Mouse (Mus musculus): ENCODE results near the gene Anxa3. TPM values are rescaled to one million over a fixed set of nuclear protein-coding genes. Genes with fewer than 3 reads are reported as not detected.

The Anxa3 gene
- polyA plus RNA-seq (2015; fragmentation: Nextera tagmentation; extraction: Ambion mirVana) = 86.7 and 103 TPM in 2 replicates

DNA sequence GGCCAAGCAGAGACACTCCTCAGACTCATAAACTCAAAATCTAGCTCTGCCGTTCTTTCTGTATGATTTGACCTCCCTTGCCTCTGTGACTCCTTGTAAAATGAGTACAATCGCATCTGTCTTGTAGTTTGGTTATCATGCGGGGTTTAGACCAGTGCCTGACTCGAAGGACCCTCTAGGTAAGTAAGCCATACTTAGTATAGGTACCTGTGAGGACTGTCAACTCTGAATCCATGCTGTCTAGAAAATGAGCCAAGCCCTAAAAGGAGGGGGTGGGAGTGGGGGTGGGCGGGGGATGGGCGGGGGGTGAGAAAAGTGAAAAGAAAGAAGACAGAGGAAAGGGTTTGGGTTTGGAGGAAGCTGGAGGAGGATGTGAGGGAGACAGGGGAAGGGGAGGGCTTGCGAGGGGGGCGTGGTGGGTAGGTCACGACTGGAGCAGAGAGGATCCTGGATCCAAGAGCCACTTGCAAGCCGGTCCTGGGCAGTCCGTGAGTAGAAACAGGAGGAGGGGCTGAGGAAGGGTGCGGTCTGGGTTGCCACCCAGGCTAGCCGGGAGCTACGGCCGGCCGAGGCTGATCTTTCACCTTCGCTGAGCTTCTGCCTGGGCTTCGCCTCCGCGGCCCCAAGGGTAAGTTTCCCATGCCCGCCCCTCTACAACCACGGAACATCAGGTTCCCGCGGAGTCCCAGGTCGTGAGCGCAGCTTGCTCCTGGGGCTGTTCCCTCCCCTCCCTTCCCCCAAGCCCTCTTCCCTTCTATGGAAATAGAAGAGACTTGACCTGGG, at the start of gene Anxa3:
Gene Anxa3, plus strand, starts transcription at position 404 of the 783 bp plus-strand sequence.
- no peak for TF ChIP-seq CTCF (IDR thresholded peaks at IDR 0.05; ENCODE audit: low read depth)
- 6% methylated on average over 26 of the region's 26 CpGs for WGBS
- Histone ChIP-seq H3K9ac (ENCODE audit: low read depth, low read length) (peak within 1 kb of the TSS; percentile 65), H3K4me2 (ENCODE audit: low read length) (peak within 1 kb of the TSS; percentile 80), H3K4me1 (replicated peaks; ENCODE audit: insufficient read depth, low read length) (peaks cover 14% of the 10 kb centered on the region; the same call in 1 of the 2 replicates), H3K4me3 (replicated peaks; ENCODE audit: low read depth, low read length) (peak within 1 kb of the TSS; percentile 59), H3K9me3 (replicated peaks; ENCODE audit: low read length) (no peaks in the 10 kb centered on the region), H3K27ac (peak within 1 kb of the TSS; percentile 69), H3K36me3 (ENCODE audit: insufficient read depth, low read length) (no peaks in the 10 kb centered on the region), H3K27me3 (ENCODE audit: insufficient read depth, low read length) (no peaks in the 10 kb centered on the region)
- ATAC-seq (replicated peaks; ENCODE audit: low FRiP score, low read depth) = peak; percentile 94
- DNase-seq (ENCODE audit: low spot score) = peak; percentile 83

DNA sequence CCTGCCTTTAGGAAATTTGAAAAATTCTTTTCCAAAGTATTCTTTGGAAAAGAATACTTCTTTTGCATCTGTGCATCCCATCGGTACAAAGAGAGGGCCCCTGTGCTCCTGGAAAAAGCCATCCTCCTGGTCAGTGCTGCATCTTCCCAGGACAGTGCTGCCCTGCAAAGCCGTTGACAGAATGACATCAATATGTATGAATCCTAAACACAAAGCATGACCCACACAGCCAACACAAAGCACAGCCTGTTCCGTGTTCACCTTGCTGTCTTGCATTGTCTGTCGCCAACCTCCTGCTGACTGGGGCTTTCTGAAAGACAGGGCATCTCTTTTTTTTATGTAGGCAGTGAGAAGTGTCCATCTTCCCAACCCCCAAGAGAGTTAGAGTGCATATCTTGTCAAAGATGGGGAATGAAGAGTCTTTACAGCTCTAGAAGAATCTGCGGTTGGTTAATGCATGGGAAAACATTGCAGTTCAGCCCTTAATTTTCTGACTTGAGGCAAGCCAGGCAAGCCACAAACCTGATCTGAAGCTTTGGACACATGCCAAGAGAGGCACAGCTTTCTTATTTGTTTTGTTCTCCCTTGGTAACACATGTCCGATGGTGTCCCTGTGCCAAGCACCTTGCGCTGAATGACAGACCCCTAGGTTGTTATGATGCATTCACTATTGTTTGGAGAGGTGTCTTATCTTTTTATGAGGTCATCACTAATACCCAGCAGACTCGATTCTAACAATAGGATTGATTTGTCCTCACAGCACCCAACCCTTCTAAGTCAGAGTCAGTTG, 45.7 kb upstream of the Anxa3 start:
- H3K4me3 ChIP-seq (replicated peaks; ENCODE audit: low read depth, low read length) = no peak overlapping the region
- no peak overlapping the region for H3K9ac ChIP-seq (ENCODE audit: low read depth, low read length)
- no peaks in the 10 kb centered on the region for H3K9me3 ChIP-seq (replicated peaks; ENCODE audit: low read length)
- H3K36me3 ChIP-seq (ENCODE audit: insufficient read depth, low read length) = peaks cover 5% of the 10 kb centered on the region; the same call in 1 of the 2 replicates
- no peak for TF ChIP-seq CTCF (IDR thresholded peaks at IDR 0.05; ENCODE audit: low read depth)
- H3K27me3 ChIP-seq (ENCODE audit: insufficient read depth, low read length) = no peaks in the 10 kb centered on the region
- H3K4me1 ChIP-seq (replicated peaks; ENCODE audit: insufficient read depth, low read length) = no peaks in the 10 kb centered on the region
- H3K27ac ChIP-seq = no peak overlapping the region
- no peak overlapping the region for H3K4me2 ChIP-seq (ENCODE audit: low read length)
- no peak for DNase-seq (ENCODE audit: low spot score)
- ATAC-seq (replicated peaks; ENCODE audit: low FRiP score, low read depth) = no peak
- 83% methylated on average over 8 of the region's 8 CpGs for WGBS

- Histone ChIP-seq H3K9me3 (replicated peaks; ENCODE audit: low read length) (no peaks in the 10 kb centered on the region), H3K4me3 (replicated peaks; ENCODE audit: low read depth, low read length) (no peak overlapping the region), H3K4me2 (ENCODE audit: low read length) (no peak overlapping the region), H3K36me3 (ENCODE audit: insufficient read depth, low read length) (no peaks in the 10 kb centered on the region), H3K9ac (ENCODE audit: low read depth, low read length) (no peak overlapping the region), H3K4me1 (replicated peaks; ENCODE audit: insufficient read depth, low read length) (no peaks in the 10 kb centered on the region), H3K27ac (no peak overlapping the region), H3K27me3 (ENCODE audit: insufficient read depth, low read length) (no peaks in the 10 kb centered on the region)
- WGBS = 36% methylated on average over 7 of the region's 7 CpGs
- DNase-seq (ENCODE audit: low spot score) = peak; percentile 80
- ATAC-seq (replicated peaks; ENCODE audit: low FRiP score, low read depth) = peak; percentile 61
- TF ChIP-seq CTCF (IDR thresholded peaks at IDR 0.05; ENCODE audit: low read depth) = no peak
Measured at GRCm38 (mm10) chr5:96757615-96758014, 35.5 kb upstream of the Anxa3 start.

DNA sequence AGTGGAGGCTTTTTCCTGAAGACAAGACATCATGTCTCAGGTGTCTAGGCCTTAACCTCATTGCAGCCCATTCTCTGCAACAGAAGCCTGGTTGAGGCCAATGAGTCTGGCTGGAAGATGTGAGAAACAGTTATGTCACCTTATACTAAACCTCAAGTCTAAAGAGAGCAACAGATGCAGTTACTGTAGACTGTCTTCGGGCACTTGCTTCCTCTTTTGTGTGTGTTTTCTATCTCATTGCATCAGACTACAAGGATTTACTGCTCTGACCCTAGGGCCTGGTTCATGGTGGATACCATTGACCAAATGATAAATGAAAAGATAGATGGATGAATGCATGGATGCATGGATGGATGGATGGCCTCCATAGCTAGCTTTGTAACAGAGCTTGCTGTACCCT, 31.1 kb upstream of the Anxa3 start:
- Histone ChIP-seq H3K36me3 (ENCODE audit: insufficient read depth, low read length) (peaks cover 8% of the 10 kb centered on the region; the same call in 1 of the 2 replicates), H3K4me2 (ENCODE audit: low read length) (no peak overlapping the region), H3K4me3 (replicated peaks; ENCODE audit: low read depth, low read length) (no peak overlapping the region), H3K4me1 (replicated peaks; ENCODE audit: insufficient read depth, low read length) (no peaks in the 10 kb centered on the region), H3K9me3 (replicated peaks; ENCODE audit: low read length) (no peaks in the 10 kb centered on the region), H3K27ac (no peak overlapping the region), H3K27me3 (ENCODE audit: insufficient read depth, low read length) (no peaks in the 10 kb centered on the region), H3K9ac (ENCODE audit: low read depth, low read length) (no peak overlapping the region)
- no peak for ATAC-seq (replicated peaks; ENCODE audit: low FRiP score, low read depth)
- DNase-seq (ENCODE audit: low spot score) = no peak
- TF ChIP-seq CTCF (IDR thresholded peaks at IDR 0.05; ENCODE audit: low read depth) = no peak
- 75% methylated on average over 1 of the region's 1 CpGs for WGBS

GRCm38 (mm10) chr5:96768846-96769471, 24.2 kb upstream of the Anxa3 start:
- Histone ChIP-seq H3K4me1 (replicated peaks; ENCODE audit: insufficient read depth, low read length) (no peaks in the 10 kb centered on the region), H3K27ac (no peak overlapping the region), H3K4me2 (ENCODE audit: low read length) (no peak overlapping the region), H3K9me3 (replicated peaks; ENCODE audit: low read length) (no peaks in the 10 kb centered on the region), H3K36me3 (ENCODE audit: insufficient read depth, low read length) (0 out of 2 replicates have a peak, but pooled peaks cover 5% of the 10 kb centered on the region), H3K4me3 (replicated peaks; ENCODE audit: low read depth, low read length) (no peak overlapping the region), H3K9ac (ENCODE audit: low read depth, low read length) (no peak overlapping the region), H3K27me3 (ENCODE audit: insufficient read depth, low read length) (no peaks in the 10 kb centered on the region)
- ATAC-seq (replicated peaks; ENCODE audit: low FRiP score, low read depth) (no peak), DNase-seq (ENCODE audit: low spot score) (peak; percentile 84)
- TF ChIP-seq CTCF (IDR thresholded peaks at IDR 0.05; ENCODE audit: low read depth) = peak; percentile 95
- WGBS = 65% methylated on average over 10 of the region's 10 CpGs

Measured in kidney, postnatal 0 days (tissue).